Mouse (Mus musculus): ENCODE measurements around the gene Ccl17. TPM values are rescaled to one million over a fixed set of nuclear protein-coding genes. Genes with fewer than 3 reads are reported as not detected.
"Not testable (repeated sequence)": the region's sequence is repeated elsewhere in the genome, so short reads cannot be mapped to it uniquely, and the experiment has no call there.

Gene Ccl17
- polyA plus RNA-seq, 1 experiment from 2014 or later, result 0.87 TPM

- Histone ChIP-seq H3K4me3 (peak within 1 kb of the TSS; percentile 99), H3K27me3 (no peaks in the 10 kb centered on the region), H3K36me3 (no peaks in the 10 kb centered on the region), H3K4me2 (replicated peaks) (peak within 1 kb of the TSS; percentile 87), H3K9ac (replicated peaks) (peak within 1 kb of the TSS; percentile 98), H3K27ac (replicated peaks) (peak within 1 kb of the TSS; percentile 93), H3K4me1 (peaks cover 26% of the 10 kb centered on the region), H3K9me3 (no peaks in the 10 kb centered on the region)
- ATAC-seq (replicated peaks), result peak; percentile 99
- WGBS, result under 1% methylated on average over 82 of the region's 82 CpGs
These were observed 27.7 kb downstream of the Ccl17 start, which contains the start of the genes Coq9 and Ciapin1 for GRCm38 (mm10) chr8:94837662-94838574. Gene Coq9, plus strand, starts transcription at chr8:94838321. Gene Ciapin1, minus strand, starts transcription at chr8:94838358.

DNA sequence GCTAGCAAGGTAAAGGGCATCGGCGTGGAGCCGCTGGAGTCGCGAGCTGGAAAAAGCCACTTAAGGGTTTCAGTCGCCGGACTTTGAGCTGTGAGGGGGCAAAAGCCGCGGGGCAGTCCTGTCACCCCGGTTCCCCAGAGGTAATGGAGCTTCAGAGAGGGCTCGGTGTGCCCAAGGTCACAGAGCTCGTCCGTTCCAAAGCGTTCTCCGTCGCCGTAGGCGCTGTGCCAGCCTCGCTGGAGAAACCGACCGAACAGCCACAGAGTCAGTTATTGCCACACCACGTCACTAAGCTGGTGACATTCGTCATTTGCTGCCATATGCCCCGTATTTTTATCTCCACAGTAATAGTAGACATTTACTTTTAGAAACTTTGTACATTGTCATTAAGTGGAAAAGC, 28.3 kb downstream of the Ccl17 start:
- no peaks in the 10 kb centered on the region for H3K9me3 ChIP-seq
- ATAC-seq (replicated peaks), result peak; percentile 60
- no peaks in the 10 kb centered on the region for H3K36me3 ChIP-seq
- peaks cover 22% of the 10 kb centered on the region for H3K4me1 ChIP-seq
- H3K27ac ChIP-seq (replicated peaks), result peak overlapping the region; percentile 93
- H3K27me3 ChIP-seq, result no peaks in the 10 kb centered on the region
- peak overlapping the region; percentile 98 for H3K9ac ChIP-seq (replicated peaks)
- peak overlapping the region; percentile 87 for H3K4me2 ChIP-seq (replicated peaks)
- WGBS, result under 1% methylated on average over 24 of the region's 24 CpGs
- peak overlapping the region; percentile 99 for H3K4me3 ChIP-seq

DNA sequence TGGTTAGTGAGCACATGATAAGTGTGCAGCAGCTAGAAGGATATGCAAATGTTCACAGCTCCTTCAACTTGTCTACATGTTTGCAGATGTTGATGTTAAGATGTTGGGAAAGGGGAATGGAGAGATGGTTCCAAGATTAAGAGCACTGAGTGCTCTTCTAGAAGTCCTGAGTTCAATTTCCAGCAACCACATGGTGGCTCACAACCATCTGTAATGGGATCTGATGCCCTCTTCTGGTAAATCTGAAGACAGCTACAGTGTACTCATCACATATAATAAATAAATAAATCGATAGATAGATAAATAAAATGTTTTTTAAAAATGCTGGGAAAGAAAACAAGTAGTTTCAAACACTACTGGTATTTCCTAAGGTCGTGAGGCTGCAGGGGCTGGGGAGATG, 30.9 kb downstream of the Ccl17 start:
- Histone ChIP-seq H3K27me3 (no peaks in the 10 kb centered on the region), H3K4me1 (peaks cover 21% of the 10 kb centered on the region), H3K9me3 (no peaks in the 10 kb centered on the region), H3K36me3 (peaks cover 12% of the 10 kb centered on the region), H3K4me2 (replicated peaks) (no peak overlapping the region), H3K9ac (replicated peaks) (no peak overlapping the region), H3K4me3 (no peak overlapping the region), H3K27ac (replicated peaks) (no peak overlapping the region)
- 55% methylated on average over 2 of the region's 2 CpGs for WGBS
- no peak for ATAC-seq (replicated peaks)

- no peak overlapping the region for H3K27ac ChIP-seq (replicated peaks)
- no peaks in the 10 kb centered on the region for H3K27me3 ChIP-seq
- H3K4me2 ChIP-seq (replicated peaks), result no peak overlapping the region
- no peaks in the 10 kb centered on the region for H3K4me1 ChIP-seq
- peaks cover 61% of the 10 kb centered on the region for H3K36me3 ChIP-seq
- ATAC-seq (replicated peaks), result no peak
- no peak overlapping the region for H3K9ac ChIP-seq (replicated peaks)
- 92% methylated on average over 5 of the region's 5 CpGs for WGBS
- no peak overlapping the region for H3K4me3 ChIP-seq
- no peaks in the 10 kb centered on the region for H3K9me3 ChIP-seq
These were observed 39.8 kb downstream of the Ccl17 start for GRCm38 (mm10) chr8:94850049-94850448.

GRCm38 (mm10) chr8:94854761-94855160, 44.5 kb downstream of the Ccl17 start:
- not testable (repeated sequence) for ATAC-seq (replicated peaks); H3K27ac ChIP-seq (replicated peaks)
- WGBS, result 90% methylated on average over 11 of the region's 11 CpGs

GRCm38 (mm10) chr8:94857011-94857345, 46.7 kb downstream of the Ccl17 start:
- Histone ChIP-seq H3K27ac (replicated peaks) (no peak overlapping the region), H3K27me3 (no peaks in the 10 kb centered on the region), H3K4me2 (replicated peaks) (peak overlapping the region; percentile 14; the same call in 1 of the 2 replicates), H3K36me3 (peaks cover 45% of the 10 kb centered on the region), H3K9me3 (no peaks in the 10 kb centered on the region), H3K4me1 (peaks cover 18% of the 10 kb centered on the region), H3K4me3 (peak overlapping the region; percentile 91), H3K9ac (replicated peaks) (0 out of 2 replicates have a peak overlapping the region, but pooled peaks have one; percentile 99)
- peak; percentile 41; the same call in 1 of the 2 replicates for ATAC-seq (replicated peaks)
- WGBS, result 27% methylated on average over 5 of the region's 5 CpGs

More at GRCm38 (mm10) chr8:94854761-94855160, 44.5 kb downstream of the Ccl17 start:
- H3K36me3 ChIP-seq, result peaks cover 51% of the 10 kb centered on the region
- H3K9ac ChIP-seq (replicated peaks); H3K9me3 ChIP-seq; H3K4me2 ChIP-seq (replicated peaks); H3K4me3 ChIP-seq; H3K27me3 ChIP-seq: not testable (repeated sequence)
- H3K4me1 ChIP-seq, result peaks cover 18% of the 10 kb centered on the region

DNA sequence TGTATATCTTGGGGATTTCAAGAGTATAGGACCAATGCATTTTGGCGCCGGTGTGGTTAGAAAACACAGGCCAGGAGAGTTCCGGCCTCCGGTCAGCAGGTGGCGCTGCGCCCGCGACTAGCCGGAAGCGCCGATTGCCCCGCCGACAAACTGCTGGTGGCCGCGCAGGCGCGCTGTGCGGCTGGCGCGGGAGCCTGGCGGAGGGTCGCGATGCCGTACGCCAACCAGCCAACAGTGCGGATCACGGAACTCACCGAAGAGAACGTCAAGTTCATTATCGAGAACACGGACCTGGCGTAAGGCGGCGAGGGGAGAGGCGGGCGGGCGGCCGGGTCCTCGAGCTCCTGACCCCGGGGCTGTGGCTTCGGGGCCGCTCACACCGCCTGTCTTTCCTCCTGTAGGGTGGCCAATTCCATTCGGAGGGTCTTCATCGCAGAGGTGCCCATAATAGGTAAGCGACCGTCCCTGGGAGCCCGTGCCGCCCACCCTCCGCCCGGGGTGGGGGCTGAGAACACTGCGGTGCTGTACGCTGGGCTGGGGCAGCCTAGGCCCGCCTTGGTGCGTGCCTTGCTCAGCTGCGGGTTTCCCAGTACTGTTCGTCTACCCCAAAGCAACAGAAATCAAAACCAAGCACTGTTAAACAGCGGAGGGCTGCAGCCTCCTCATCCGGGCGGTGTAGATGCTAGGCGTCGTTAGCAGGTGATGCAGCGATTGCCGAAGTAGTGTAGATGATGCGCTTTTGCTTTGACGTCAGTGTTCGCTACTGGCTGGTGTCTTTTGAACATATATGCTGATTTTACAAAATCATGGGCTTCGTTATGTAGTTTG, 47.3 kb downstream of the Ccl17 start, which contains the start of gene Polr2c:
Polr2c (plus strand) TSS at position 105 of the 828 bp plus-strand sequence.
- H3K27me3 ChIP-seq, result no peaks in the 10 kb centered on the region

GRCm38 (mm10) chr8:94861352-94861910, 51.2 kb downstream of the Ccl17 start:
- no peaks in the 10 kb centered on the region for H3K27me3 ChIP-seq

More for the DNA sequence above, 47.3 kb downstream of the Ccl17 start, which contains the start of gene Polr2c:
- Histone ChIP-seq H3K4me3 (peak within 1 kb of the TSS; percentile 91), H3K27ac (replicated peaks) (peak within 1 kb of the TSS; percentile 76), H3K9me3 (no peaks in the 10 kb centered on the region), H3K4me1 (peaks cover 18% of the 10 kb centered on the region), H3K9ac (replicated peaks) (peak within 1 kb of the TSS; percentile 99), H3K4me2 (replicated peaks) (peak within 1 kb of the TSS; percentile 76), H3K36me3 (peaks cover 40% of the 10 kb centered on the region)
- under 1% methylated on average over 68 of the region's 68 CpGs for WGBS
- ATAC-seq (replicated peaks), result peak; percentile 89

More at GRCm38 (mm10) chr8:94861352-94861910, 51.2 kb downstream of the Ccl17 start:
- H3K4me1 ChIP-seq, result peaks cover 18% of the 10 kb centered on the region
- WGBS, result 81% methylated on average over 8 of the region's 8 CpGs
- H3K4me3 ChIP-seq, result no peak overlapping the region
- no peak overlapping the region for H3K27ac ChIP-seq (replicated peaks)
- ATAC-seq (replicated peaks), result no peak
- H3K36me3 ChIP-seq, result peaks cover 55% of the 10 kb centered on the region
- no peak overlapping the region for H3K4me2 ChIP-seq (replicated peaks)
- H3K9ac ChIP-seq (replicated peaks), result no peak overlapping the region
- no peaks in the 10 kb centered on the region for H3K9me3 ChIP-seq

Other genes starting within 250 kb of the Ccl17 start
- gene Rspry1, start 208.5 kb upstream of the Ccl17 start, polyA plus RNA-seq (2015; fragmentation: Nextera tagmentation; extraction: Ambion mirVana), result 50.1 and 52.0 TPM in 2 replicates
- gene Fam192a, start 208.5 kb upstream of the Ccl17 start, polyA plus RNA-seq (2015; fragmentation: Nextera tagmentation; extraction: Ambion mirVana), result 97.5 and 103 TPM in 2 replicates
- gene Arl2bp, start 143.9 kb upstream of the Ccl17 start, polyA plus RNA-seq (2015; fragmentation: Nextera tagmentation; extraction: Ambion mirVana), result 198 and 206 TPM in 2 replicates
- gene Pllp, start 114.2 kb upstream of the Ccl17 start, polyA plus RNA-seq (2015; fragmentation: Nextera tagmentation; extraction: Ambion mirVana), result 1.3 and 1.5 TPM in 2 replicates
- gene Ccl22, start 64.9 kb upstream of the Ccl17 start, polyA plus RNA-seq (2015; fragmentation: Nextera tagmentation; extraction: Ambion mirVana), result not detected in 2 replicates
- 15.2 and 17.3 TPM in 2 replicates for gene Cx3cl1, start 38.4 kb upstream of the Ccl17 start, polyA plus RNA-seq (2015; fragmentation: Nextera tagmentation; extraction: Ambion mirVana)
- gene Coq9, start 27.9 kb downstream of the Ccl17 start, polyA plus RNA-seq (2015; fragmentation: Nextera tagmentation; extraction: Ambion mirVana), result 57.2 and 59.6 TPM in 2 replicates
- gene Ciapin1, start 27.9 kb downstream of the Ccl17 start, polyA plus RNA-seq (2015; fragmentation: Nextera tagmentation; extraction: Ambion mirVana), result 144 and 145 TPM in 2 replicates
- gene Polr2c, start 47.0 kb downstream of the Ccl17 start, polyA plus RNA-seq (2015; fragmentation: Nextera tagmentation; extraction: Ambion mirVana), result 150 and 153 TPM in 2 replicates
- 63.6 and 69.2 TPM in 2 replicates for gene Dok4, start 65.9 kb downstream of the Ccl17 start, polyA plus RNA-seq (2015; fragmentation: Nextera tagmentation; extraction: Ambion mirVana)
- 5.4 and 5.6 TPM in 2 replicates for gene Ccdc102a, start 107.6 kb downstream of the Ccl17 start, polyA plus RNA-seq (2015; fragmentation: Nextera tagmentation; extraction: Ambion mirVana)
- 0.27 TPM in 1 of 2 replicates, not detected in the other for gene Adgrg5, start 113.2 kb downstream of the Ccl17 start, polyA plus RNA-seq (2015; fragmentation: Nextera tagmentation; extraction: Ambion mirVana)
- 135 and 140 TPM in 2 replicates for gene Adgrg1, start 164.3 kb downstream of the Ccl17 start, polyA plus RNA-seq (2015; fragmentation: Nextera tagmentation; extraction: Ambion mirVana)
- 1.0 and 1.2 TPM in 2 replicates for gene Adgrg3, start 207.2 kb downstream of the Ccl17 start, polyA plus RNA-seq (2015; fragmentation: Nextera tagmentation; extraction: Ambion mirVana)
- gene Drc7, start 244.7 kb downstream of the Ccl17 start, polyA plus RNA-seq (2015; fragmentation: Nextera tagmentation; extraction: Ambion mirVana), result 0.96 and 1.4 TPM in 2 replicates

Measured in forebrain, embryonic 15.5 days (tissue).